Comparison of ENCODE assay signal across 16 mouse cellular contexts in genomic region chr8:126851780-126852179, GRCm38 (mm10).
DNase-seq lines count a peak whose midpoint lies in the region; ATAC-seq and TF ChIP-seq lines count a peak whose summit lies in the region.
"Had no signal": no experiment of that assay in that cellular context is flagged by ENCODE, and none has a peak within 500 bp of the region (broad histone marks: within the 10 kb centered on the region; RNA-seq: fewer than 3 reads in every experiment).

No protein-coding gene starts in this region.

- H3K36me3 ChIP-seq in heart, embryonic 16.5 days (ENCODE audit: control insufficient read depth, insufficient read depth): no peaks in the 10 kb centered on the region
- no peaks in the 10 kb centered on the region for H3K36me3 ChIP-seq in neural tube, embryonic 13.5 days
- no peaks in the 10 kb centered on the region for H3K36me3 ChIP-seq in intestine, embryonic 16.5 days (ENCODE audit: control insufficient read depth, insufficient read depth, low read length)
- no peaks in the 10 kb centered on the region for H3K36me3 ChIP-seq in stomach, postnatal 0 days (ENCODE audit: control insufficient read depth, insufficient read depth, low read length)
- H3K36me3 ChIP-seq: embryonic facial prominence, embryonic 13.5 days; forebrain, embryonic 12.5 days; limb, embryonic 12.5 days; midbrain, embryonic 10.5 days had no signal

- peak overlapping the region; percentile 77 for H3K27ac ChIP-seq in heart, embryonic 16.5 days (ENCODE audit: low read length)
- H3K27ac ChIP-seq in neural tube, embryonic 13.5 days (replicated peaks): peak overlapping the region; percentile 59; the same call in 1 of the 2 replicates
- H3K27ac ChIP-seq in intestine, embryonic 16.5 days (ENCODE audit: low read length): peak overlapping the region; percentile 69
- H3K27ac ChIP-seq in stomach, postnatal 0 days (replicated peaks): peak overlapping the region; percentile 85; the same call in 1 of the 2 replicates

- no peaks in the 10 kb centered on the region for H3K27me3 ChIP-seq in heart, embryonic 16.5 days (ENCODE audit: control insufficient read depth, insufficient read depth, low read length)
- H3K27me3 ChIP-seq in neural tube, embryonic 13.5 days: no peaks in the 10 kb centered on the region
- H3K27me3 ChIP-seq in intestine, embryonic 16.5 days (replicated peaks; ENCODE audit: control insufficient read depth, insufficient read depth, low read length): no peaks in the 10 kb centered on the region
- H3K27me3 ChIP-seq in stomach, postnatal 0 days (ENCODE audit: control insufficient read depth, insufficient read depth, low read length): no peaks in the 10 kb centered on the region
- H3K27me3 ChIP-seq: embryonic facial prominence, embryonic 13.5 days; forebrain, embryonic 12.5 days; limb, embryonic 12.5 days had no signal

- WGBS in heart, embryonic 16.5 days: 81% methylated on average over 3 of the region's 3 CpGs
- WGBS in neural tube, embryonic 13.5 days: 95% methylated on average over 3 of the region's 3 CpGs
- WGBS in intestine, embryonic 16.5 days: 84% methylated on average over 3 of the region's 3 CpGs
- 77% methylated on average over 3 of the region's 3 CpGs for WGBS in stomach, postnatal 0 days

- H3K9me3 ChIP-seq in heart, embryonic 16.5 days (replicated peaks; ENCODE audit: control insufficient read depth, low read length): no peaks in the 10 kb centered on the region
- no peaks in the 10 kb centered on the region for H3K9me3 ChIP-seq in neural tube, embryonic 13.5 days
- no peaks in the 10 kb centered on the region for H3K9me3 ChIP-seq in intestine, embryonic 16.5 days (ENCODE audit: control insufficient read depth, low read length)
- H3K9me3 ChIP-seq in stomach, postnatal 0 days (ENCODE audit: control insufficient read depth, low read length): no peaks in the 10 kb centered on the region
- H3K9me3 ChIP-seq: embryonic facial prominence, embryonic 13.5 days; forebrain, embryonic 12.5 days; limb, embryonic 12.5 days; midbrain, embryonic 10.5 days had no signal

- TF ChIP-seq EP300 in stomach, postnatal 0 days (optimal IDR thresholded peaks at IDR 0.05): no peak

- H3K9ac ChIP-seq in heart, embryonic 16.5 days (ENCODE audit: low read length): no peak overlapping the region
- no peak overlapping the region for H3K9ac ChIP-seq in neural tube, embryonic 13.5 days
- H3K9ac ChIP-seq in intestine, embryonic 16.5 days (ENCODE audit: low read depth, low read length): no peak overlapping the region
- no peak overlapping the region for H3K9ac ChIP-seq in stomach, postnatal 0 days (ENCODE audit: low read length)
- H3K9ac ChIP-seq: embryonic facial prominence, embryonic 13.5 days; forebrain, embryonic 12.5 days; limb, embryonic 12.5 days had no signal

- ATAC-seq in heart, embryonic 16.5 days (replicated peaks; ENCODE audit: extremely low read depth, insufficient read depth, low FRiP score): no peak
- no peak for ATAC-seq in neural tube, embryonic 13.5 days (ENCODE audit: low read depth)
- ATAC-seq in intestine, embryonic 16.5 days: no peak
- no peak for ATAC-seq in stomach, postnatal 0 days (ENCODE audit: low FRiP score, low TSS enrichment)
- no peak for ATAC-seq in megakaryocyte progenitor cell, adult 5-6 weeks (replicated peaks; ENCODE audit: poor library complexity)
- ATAC-seq: hindbrain, embryonic 16.5 days had no signal

- peaks cover 27% of the 10 kb centered on the region for H3K4me1 ChIP-seq in heart, embryonic 16.5 days (ENCODE audit: control insufficient read depth, insufficient read depth, low read length)
- H3K4me1 ChIP-seq in neural tube, embryonic 13.5 days (replicated peaks): peaks cover 9% of the 10 kb centered on the region
- peaks cover 42% of the 10 kb centered on the region for H3K4me1 ChIP-seq in intestine, embryonic 16.5 days (ENCODE audit: control insufficient read depth, insufficient read depth, low read length)
- H3K4me1 ChIP-seq in stomach, postnatal 0 days (replicated peaks; ENCODE audit: control insufficient read depth, insufficient read depth): peaks cover 3% of the 10 kb centered on the region; the same call in 1 of the 2 replicates

- intact Hi-C loops in heart, postnatal 10 days (cut with DNase I): no loop called here

- no peak overlapping the region for H3K4me3 ChIP-seq in heart, embryonic 16.5 days (ENCODE audit: low read length)
- no peak overlapping the region for H3K4me3 ChIP-seq in neural tube, embryonic 13.5 days
- H3K4me3 ChIP-seq in intestine, embryonic 16.5 days (ENCODE audit: low read length): no peak overlapping the region
- no peak overlapping the region for H3K4me3 ChIP-seq in stomach, postnatal 0 days (ENCODE audit: low read depth, low read length)
- H3K4me3 ChIP-seq: embryonic facial prominence, embryonic 13.5 days; forebrain, embryonic 12.5 days; limb, embryonic 12.5 days; midbrain, embryonic 10.5 days had no signal

- H3K4me2 ChIP-seq in heart, embryonic 16.5 days (ENCODE audit: low read depth, low read length): no peak overlapping the region
- no peak overlapping the region for H3K4me2 ChIP-seq in neural tube, embryonic 13.5 days
- H3K4me2 ChIP-seq in intestine, embryonic 16.5 days (ENCODE audit: low read depth, low read length): no peak overlapping the region
- H3K4me2 ChIP-seq in stomach, postnatal 0 days (replicated peaks; ENCODE audit: low read depth): no peak overlapping the region
- H3K4me2 ChIP-seq: embryonic facial prominence, embryonic 13.5 days; forebrain, embryonic 12.5 days; limb, embryonic 12.5 days had no signal

- DNase-seq in heart, postnatal 10 days: no peak
- no peak for DNase-seq in neural tube, embryonic 10.5 days (ENCODE audit: extremely low spot score, low spot score)
- no peak for DNase-seq in stomach, postnatal 0 days (ENCODE audit: low spot score)
- DNase-seq in spleen, postnatal 10 days (ENCODE audit: low spot score in 2 of 2): no peak
- DNase-seq: cerebellum, postnatal 36 days; kidney, postnatal 4 days; right cerebral cortex, postnatal 14 days had no signal

- TF ChIP-seq CTCF in stomach, postnatal 0 days (IDR thresholded peaks at IDR 0.05; ENCODE audit: low read depth): no peak
